Mouse (Mus musculus) cortical plate, adult 2 months (tissue): ENCODE data around the gene Tubb4a.

Source experiments
- CTCF ChIP-seq: fragments of 200-500 bp; IDR thresholded peaks from 2 replicates; pipeline ENCODE4 v1.5.1; 2011; ENCODE audit warnings: mild to moderate bottlenecking, control low read depth, low read length; ENCODE audit not compliant: insufficient read depth; ENCODE audit errors: extremely low read depth
- POLR2A ChIP-seq: fragments of 200-500 bp; IDR thresholded peaks from 2 replicates; pipeline ENCODE4 v1.6.1; 2011; ENCODE audit warnings: mild to moderate bottlenecking, low read length, control low read depth; ENCODE audit not compliant: insufficient read depth; ENCODE audit errors: extremely low read depth

- TF ChIP-seq CTCF, result no peak
- no peak for TF ChIP-seq POLR2A
Observed at GRCm38 (mm10) chr17:57125853-57126622, 38.5 kb upstream of the Tubb4a start.
